Mouse (Mus musculus): Measurements from ENCODE around the gene Abcc3.

- TF ChIP-seq CTCF (IDR thresholded peaks at IDR 0.05; ENCODE audit: borderline replicate concordance, insufficient read depth, low read depth, low read length) = peak; percentile 45; the same call in 1 of the 2 replicates
- TF ChIP-seq POLR2A (IDR thresholded peaks at IDR 0.05; ENCODE audit: borderline replicate concordance, insufficient read depth, low read length) = no peak
Measured at GRCm38 (mm10) chr11:94420325-94420724, 27.5 kb upstream of the Abcc3 start.
